Mouse (Mus musculus): ENCODE measurements at regions not wholly inside any gene's neighbourhood (a gene's known extent, or its start where the extent isn't known, plus 50 kb on each side); places are given as distances from the start of the nearest gene placed in this dataset.

DNA sequence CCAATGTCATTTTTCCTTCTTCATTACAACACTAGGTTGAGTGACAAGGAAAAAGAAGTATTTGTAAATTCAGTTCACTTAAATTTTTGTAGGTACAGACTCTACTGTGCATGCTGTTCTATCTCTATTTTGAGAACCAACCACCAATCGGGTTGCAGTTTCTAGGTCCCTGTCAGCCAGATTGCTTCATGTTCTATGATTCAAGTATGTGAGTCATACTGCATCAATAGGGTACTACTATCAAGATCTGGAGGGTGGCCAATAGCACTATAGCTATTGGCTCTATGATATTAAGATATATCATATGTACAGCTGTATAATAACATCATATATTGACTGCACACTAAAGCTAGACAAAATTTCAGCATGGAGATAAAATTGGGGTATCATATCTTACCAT, 521.8 kb upstream of the C030005K15Rik start:
- Histone ChIP-seq H3K27me3 (ENCODE audit: control insufficient read depth, insufficient read depth, low read length) (no peaks in the 10 kb centered on the region), H3K27ac (ENCODE audit: control insufficient read depth, insufficient read depth, low read length) (no peak overlapping the region), H3K4me3 (ENCODE audit: control insufficient read depth, insufficient read depth, low read length) (no peak overlapping the region), H3K4me1 (replicated peaks; ENCODE audit: control insufficient read depth, insufficient read depth, low read length) (no peaks in the 10 kb centered on the region), H3K36me3 (ENCODE audit: control insufficient read depth, insufficient read depth, low read length) (no peaks in the 10 kb centered on the region)
- DNase-seq = no peak
- no peak for TF ChIP-seq CTCF (IDR thresholded peaks at IDR 0.05; ENCODE audit: borderline replicate concordance, control insufficient read depth, extremely low read depth, insufficient read depth, low read length, poor library complexity)
- no peak for TF ChIP-seq POLR2A (IDR thresholded peaks at IDR 0.05; ENCODE audit: control insufficient read depth, extremely low read depth, insufficient read depth, low read length, poor library complexity)
- 96% methylated on average over 1 of the region's 1 CpGs for WGBS

GRCm38 (mm10) chr10:98257980-98258707, 531.6 kb upstream of the C030005K15Rik start:
- no peak overlapping the region for H3K4me3 ChIP-seq (ENCODE audit: control insufficient read depth, insufficient read depth, low read length)
- no peaks in the 10 kb centered on the region for H3K36me3 ChIP-seq (ENCODE audit: control insufficient read depth, insufficient read depth, low read length)
- no peaks in the 10 kb centered on the region for H3K27me3 ChIP-seq (ENCODE audit: control insufficient read depth, insufficient read depth, low read length)
- H3K4me1 ChIP-seq (replicated peaks; ENCODE audit: control insufficient read depth, insufficient read depth, low read length) = no peaks in the 10 kb centered on the region
- 85% methylated on average over 4 of the region's 4 CpGs for WGBS
- H3K27ac ChIP-seq (ENCODE audit: control insufficient read depth, insufficient read depth, low read length) = no peak overlapping the region
- no peak for DNase-seq
- TF ChIP-seq POLR2A (IDR thresholded peaks at IDR 0.05; ENCODE audit: control insufficient read depth, extremely low read depth, insufficient read depth, low read length, poor library complexity) = no peak
- TF ChIP-seq CTCF (IDR thresholded peaks at IDR 0.05; ENCODE audit: borderline replicate concordance, control insufficient read depth, extremely low read depth, insufficient read depth, low read length, poor library complexity) = no peak

DNA sequence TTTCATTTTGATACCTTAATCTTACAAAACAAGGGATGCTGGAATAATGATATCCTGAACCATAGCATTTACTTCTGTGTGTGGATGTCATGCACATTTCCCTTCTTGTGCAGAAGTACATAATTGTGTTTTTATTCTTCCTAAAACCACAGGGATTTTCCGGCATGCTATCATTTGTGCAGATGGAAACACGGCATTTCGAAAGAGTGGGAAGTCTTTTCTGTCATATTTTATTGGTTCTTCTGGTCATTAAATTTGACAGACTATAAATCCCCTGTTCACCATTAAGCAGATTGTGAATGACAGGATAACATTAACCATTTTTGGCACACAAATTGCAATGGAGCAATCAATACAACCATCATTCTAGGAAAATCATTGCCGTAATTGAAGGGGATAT, 532.7 kb upstream of the C030005K15Rik start:
- Histone ChIP-seq H3K27me3 (ENCODE audit: control insufficient read depth, insufficient read depth, low read length) (no peaks in the 10 kb centered on the region), H3K27ac (ENCODE audit: control insufficient read depth, insufficient read depth, low read length) (no peak overlapping the region), H3K4me1 (replicated peaks; ENCODE audit: control insufficient read depth, insufficient read depth, low read length) (no peaks in the 10 kb centered on the region), H3K36me3 (ENCODE audit: control insufficient read depth, insufficient read depth, low read length) (no peaks in the 10 kb centered on the region), H3K4me3 (ENCODE audit: control insufficient read depth, insufficient read depth, low read length) (no peak overlapping the region)
- no peak for DNase-seq
- WGBS = 95% methylated on average over 4 of the region's 4 CpGs
- TF ChIP-seq CTCF (IDR thresholded peaks at IDR 0.05; ENCODE audit: borderline replicate concordance, control insufficient read depth, extremely low read depth, insufficient read depth, low read length, poor library complexity) (no peak), POLR2A (IDR thresholded peaks at IDR 0.05; ENCODE audit: control insufficient read depth, extremely low read depth, insufficient read depth, low read length, poor library complexity) (no peak)

GRCm38 (mm10) chr10:98268511-98268910, 542.0 kb upstream of the C030005K15Rik start:
- no peak for DNase-seq
- H3K27me3 ChIP-seq (ENCODE audit: control insufficient read depth, insufficient read depth, low read length) = no peaks in the 10 kb centered on the region
- no peaks in the 10 kb centered on the region for H3K36me3 ChIP-seq (ENCODE audit: control insufficient read depth, insufficient read depth, low read length)
- H3K4me1 ChIP-seq (replicated peaks; ENCODE audit: control insufficient read depth, insufficient read depth, low read length) = no peaks in the 10 kb centered on the region
- WGBS = 91% methylated on average over 3 of the region's 3 CpGs
- H3K4me3 ChIP-seq (ENCODE audit: control insufficient read depth, insufficient read depth, low read length) = no peak overlapping the region
- TF ChIP-seq POLR2A (IDR thresholded peaks at IDR 0.05; ENCODE audit: control insufficient read depth, extremely low read depth, insufficient read depth, low read length, poor library complexity) = no peak
- TF ChIP-seq CTCF (IDR thresholded peaks at IDR 0.05; ENCODE audit: borderline replicate concordance, control insufficient read depth, extremely low read depth, insufficient read depth, low read length, poor library complexity) = no peak
- H3K27ac ChIP-seq (ENCODE audit: control insufficient read depth, insufficient read depth, low read length) = no peak overlapping the region

- Histone ChIP-seq H3K4me3 (ENCODE audit: control insufficient read depth, insufficient read depth, low read length) (no peak overlapping the region), H3K4me1 (replicated peaks; ENCODE audit: control insufficient read depth, insufficient read depth, low read length) (no peaks in the 10 kb centered on the region), H3K36me3 (ENCODE audit: control insufficient read depth, insufficient read depth, low read length) (no peaks in the 10 kb centered on the region), H3K27me3 (ENCODE audit: control insufficient read depth, insufficient read depth, low read length) (no peaks in the 10 kb centered on the region), H3K27ac (ENCODE audit: control insufficient read depth, insufficient read depth, low read length) (no peak overlapping the region)
- TF ChIP-seq POLR2A (IDR thresholded peaks at IDR 0.05; ENCODE audit: control insufficient read depth, extremely low read depth, insufficient read depth, low read length, poor library complexity) (no peak), CTCF (IDR thresholded peaks at IDR 0.05; ENCODE audit: borderline replicate concordance, control insufficient read depth, extremely low read depth, insufficient read depth, low read length, poor library complexity) (no peak)
- DNase-seq = no peak
- 77% methylated on average over 4 of the region's 4 CpGs for WGBS
These were observed 565.1 kb upstream of the C030005K15Rik start for GRCm38 (mm10) chr10:98291617-98292016.

DNA sequence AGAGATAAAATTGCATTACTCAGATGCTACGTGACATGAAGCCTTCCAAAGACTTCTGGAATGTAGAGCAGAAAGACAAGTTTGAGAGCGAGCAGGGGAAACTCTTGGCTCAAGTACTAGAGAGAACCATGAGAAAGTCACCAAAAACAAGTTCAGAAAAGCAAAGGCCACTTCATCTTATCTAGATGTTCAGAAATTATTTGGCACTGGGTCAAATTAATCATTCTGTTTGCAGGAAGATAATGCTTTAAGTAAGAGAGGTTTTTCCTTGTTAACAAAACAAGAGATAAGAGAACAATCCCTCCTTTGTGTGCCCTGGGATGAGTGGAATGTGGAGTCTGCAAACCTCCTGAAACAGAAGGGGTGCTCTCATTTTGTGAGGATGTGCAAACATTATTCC, 565.6 kb upstream of the C030005K15Rik start:
- no peak for TF ChIP-seq CTCF (IDR thresholded peaks at IDR 0.05; ENCODE audit: borderline replicate concordance, control insufficient read depth, extremely low read depth, insufficient read depth, low read length, poor library complexity)
- TF ChIP-seq POLR2A (IDR thresholded peaks at IDR 0.05; ENCODE audit: control insufficient read depth, extremely low read depth, insufficient read depth, low read length, poor library complexity) = no peak
- no peak for DNase-seq
- Histone ChIP-seq H3K27me3 (ENCODE audit: control insufficient read depth, insufficient read depth, low read length) (no peaks in the 10 kb centered on the region), H3K36me3 (ENCODE audit: control insufficient read depth, insufficient read depth, low read length) (no peaks in the 10 kb centered on the region), H3K4me1 (replicated peaks; ENCODE audit: control insufficient read depth, insufficient read depth, low read length) (no peaks in the 10 kb centered on the region), H3K4me3 (ENCODE audit: control insufficient read depth, insufficient read depth, low read length) (no peak overlapping the region), H3K27ac (ENCODE audit: control insufficient read depth, insufficient read depth, low read length) (no peak overlapping the region)
- WGBS = 86% methylated on average over 2 of the region's 2 CpGs

GRCm38 (mm10) chr10:98305667-98306066, 579.1 kb upstream of the C030005K15Rik start:
- Histone ChIP-seq H3K36me3 (ENCODE audit: control insufficient read depth, insufficient read depth, low read length) (no peaks in the 10 kb centered on the region), H3K27me3 (ENCODE audit: control insufficient read depth, insufficient read depth, low read length) (no peaks in the 10 kb centered on the region), H3K4me1 (replicated peaks; ENCODE audit: control insufficient read depth, insufficient read depth, low read length) (no peaks in the 10 kb centered on the region), H3K4me3 (ENCODE audit: control insufficient read depth, insufficient read depth, low read length) (no peak overlapping the region), H3K27ac (ENCODE audit: control insufficient read depth, insufficient read depth, low read length) (no peak overlapping the region)
- 95% methylated on average over 1 of the region's 1 CpGs for WGBS
- no peak for TF ChIP-seq CTCF (IDR thresholded peaks at IDR 0.05; ENCODE audit: borderline replicate concordance, control insufficient read depth, extremely low read depth, insufficient read depth, low read length, poor library complexity)
- TF ChIP-seq POLR2A (IDR thresholded peaks at IDR 0.05; ENCODE audit: control insufficient read depth, extremely low read depth, insufficient read depth, low read length, poor library complexity) = no peak
- no peak for DNase-seq
